Mouse (Mus musculus) midbrain, embryonic 10.5 days (tissue): ENCODE data around the gene Lingo1. TPM values are rescaled to one million over a fixed set of nuclear protein-coding genes. Genes with fewer than 3 reads are reported as not detected.
A peak's percentile ranks its signal among the peaks of the same experiment; 100 is the strongest.

Experiments used
- DNase-seq: peaks from one replicate; pipeline ENCODE4 v3.0.0-alpha.2; 2017; ENCODE audit warnings: low spot score
- H3K27ac ChIP-seq: fragments of 300-500 bp; sonication (generic); replicated peaks from 2 replicates; pipeline ENCODE4 v1.5.1; 2016; ENCODE audit warnings: mild to moderate bottlenecking
- H3K27me3 ChIP-seq: fragments of 300-500 bp; sonication (generic); 2 replicates; pipeline ENCODE4 v1.6.1; 2016; ENCODE audit warnings: low read depth, mild to moderate bottlenecking; ENCODE audit not compliant: poor library complexity, severe bottlenecking
- H3K36me3 ChIP-seq: fragments of 300-500 bp; sonication (generic); 2 replicates; pipeline ENCODE4 v1.6.1; 2016; ENCODE audit warnings: mild to moderate bottlenecking, moderate library complexity
- H3K4me1 ChIP-seq: fragments of 300-500 bp; sonication (generic); 2 replicates; pipeline ENCODE4 v1.6.1; 2016
- H3K4me3 ChIP-seq: fragments of 300-500 bp; sonication (generic); 2 replicates; pipeline ENCODE4 v1.5.1; 2016; ENCODE audit warnings: mild to moderate bottlenecking, moderate library complexity
- H3K9me3 ChIP-seq: fragments of 300-500 bp; sonication (generic); replicated peaks from 2 replicates; pipeline ENCODE4 v1.6.1; 2016; ENCODE audit warnings: mild to moderate bottlenecking
- WGBS: fragments of 180-500 bp; shearing (Covaris S2); methylation state at CpG from one replicate; pipeline ENCODE4 v1.1.7; 2016; 5-methylcytosine and 5-hydroxymethylcytosine counted together
- polyA plus RNA-seq: library from polyadenylated mRNA; unstranded; fragments of >200 nt; fragmentation: Nextera tagmentation; extraction: Ambion mirVana; gene quantifications from 2 replicates; pipeline ENCODE4 v1.2.1, GENCODE M21; 2016

Gene Lingo1
- polyA plus RNA-seq, 1 experiment from 2014 or later = 2.8 TPM

DNA sequence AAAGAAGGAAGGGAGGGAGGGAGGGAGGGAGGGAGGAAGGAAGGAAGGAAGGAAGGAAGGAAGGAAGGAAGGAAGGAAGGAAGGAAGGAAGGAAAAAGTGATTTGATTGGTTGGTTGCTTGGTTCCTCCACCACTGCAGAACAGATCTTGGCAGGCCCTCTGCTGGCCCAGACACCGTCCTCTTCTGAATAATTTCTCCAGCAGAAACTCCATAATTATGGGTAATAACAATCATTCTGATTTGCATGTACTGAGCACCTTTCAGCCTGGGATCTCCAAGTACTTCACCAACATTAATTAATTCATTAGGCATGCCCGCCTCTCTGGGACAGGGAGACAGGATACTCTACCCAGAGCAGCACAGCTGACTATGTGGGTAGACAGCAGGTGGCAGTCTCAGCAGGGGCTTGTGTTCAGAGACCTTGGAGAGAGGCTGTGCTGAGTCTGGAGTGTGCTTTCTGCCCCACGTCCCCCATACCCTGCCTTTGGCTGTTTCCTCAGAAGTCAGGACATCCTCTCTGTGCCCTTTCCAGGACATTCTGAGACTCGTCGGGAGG is 57.0 kb downstream of the Lingo1 start:
- Histone ChIP-seq H3K36me3 (no peaks in the 10 kb centered on the region), H3K4me1 (no peaks in the 10 kb centered on the region), H3K27me3 (no peaks in the 10 kb centered on the region), H3K4me3 (no peak overlapping the region), H3K27ac (no peak overlapping the region), H3K9me3 (no peaks in the 10 kb centered on the region)
- WGBS = 67% methylated on average over 5 of the region's 5 CpGs
- no peak for DNase-seq

DNA sequence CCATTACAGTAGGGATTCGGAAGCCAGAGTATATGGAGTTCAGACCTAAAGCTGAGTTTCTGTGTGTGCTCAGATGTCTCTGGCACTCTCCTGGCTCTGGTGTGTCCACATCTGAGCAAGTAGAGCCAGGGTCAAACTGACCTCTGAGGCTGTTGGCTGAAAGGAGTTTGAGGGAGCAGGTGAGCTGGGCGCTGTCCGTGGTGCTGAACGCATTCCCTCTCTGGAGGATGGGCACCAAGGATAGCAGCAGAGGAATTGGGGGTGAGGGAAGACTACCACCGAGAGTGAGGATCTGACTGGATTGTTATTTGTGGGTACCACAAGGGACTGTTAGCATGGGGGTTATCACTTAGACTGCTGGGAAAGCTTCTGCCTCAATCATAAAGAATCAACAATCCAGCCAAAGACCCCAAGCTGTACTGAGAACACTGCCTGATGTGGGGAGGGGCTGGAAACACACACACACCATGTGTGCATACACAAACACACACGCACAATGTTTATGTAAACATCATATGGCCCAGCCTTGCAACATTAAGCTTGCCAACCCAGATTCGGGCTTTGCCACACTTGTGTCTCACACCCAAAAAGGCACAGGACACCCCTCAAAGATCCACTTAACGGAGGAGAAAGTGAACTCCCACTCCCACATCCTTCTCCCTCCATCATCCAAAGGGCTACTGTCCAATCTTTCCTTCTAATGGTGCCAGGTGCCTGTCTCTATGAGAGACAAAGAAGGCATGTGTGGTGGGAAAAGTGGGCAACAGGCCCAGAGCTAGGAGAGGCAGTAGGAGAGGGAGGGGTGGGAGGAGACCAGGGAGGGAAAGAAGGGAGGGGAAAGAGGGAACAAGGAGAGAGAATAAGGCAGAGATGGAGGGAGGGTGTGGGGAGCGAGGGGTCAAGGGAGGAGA is 57.8 kb downstream of the Lingo1 start:
- Histone ChIP-seq H3K4me3 (no peak overlapping the region), H3K27ac (no peak overlapping the region), H3K27me3 (no peaks in the 10 kb centered on the region), H3K36me3 (no peaks in the 10 kb centered on the region), H3K9me3 (no peaks in the 10 kb centered on the region), H3K4me1 (no peaks in the 10 kb centered on the region)
- DNase-seq = peak; percentile 60
- WGBS = 44% methylated on average over 9 of the region's 9 CpGs

GRCm38 (mm10) chr9:56734398-56734797 is 61.9 kb downstream of the Lingo1 start:
- H3K4me1 ChIP-seq = peaks cover 4% of the 10 kb centered on the region
- DNase-seq = no peak
- no peaks in the 10 kb centered on the region for H3K27me3 ChIP-seq
- H3K9me3 ChIP-seq = no peaks in the 10 kb centered on the region
- no peaks in the 10 kb centered on the region for H3K36me3 ChIP-seq
- WGBS = 77% methylated on average over 6 of the region's 6 CpGs
- no peak overlapping the region for H3K4me3 ChIP-seq
- H3K27ac ChIP-seq = no peak overlapping the region

DNA sequence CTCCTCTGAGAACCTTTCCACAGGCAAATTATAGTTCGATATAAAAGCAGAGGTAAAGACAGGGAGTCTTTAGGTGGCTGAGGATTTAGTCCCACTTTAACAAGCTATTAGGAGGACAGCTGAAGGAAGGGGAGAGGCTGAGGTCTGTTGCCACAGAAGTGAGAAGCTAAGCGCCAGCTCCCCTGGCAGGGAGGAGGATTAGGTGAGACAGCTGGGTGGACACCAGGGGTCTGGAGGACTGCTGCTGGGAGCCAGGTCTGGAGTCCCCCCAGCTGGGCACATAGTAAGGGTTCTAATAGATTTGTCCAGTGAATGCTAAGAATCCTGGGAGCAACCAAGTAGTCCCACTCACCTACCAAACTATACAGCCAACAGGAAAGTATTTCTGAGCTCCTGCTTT is 65.3 kb downstream of the Lingo1 start:
- WGBS = 48% methylated on average over 2 of the region's 2 CpGs

DNA sequence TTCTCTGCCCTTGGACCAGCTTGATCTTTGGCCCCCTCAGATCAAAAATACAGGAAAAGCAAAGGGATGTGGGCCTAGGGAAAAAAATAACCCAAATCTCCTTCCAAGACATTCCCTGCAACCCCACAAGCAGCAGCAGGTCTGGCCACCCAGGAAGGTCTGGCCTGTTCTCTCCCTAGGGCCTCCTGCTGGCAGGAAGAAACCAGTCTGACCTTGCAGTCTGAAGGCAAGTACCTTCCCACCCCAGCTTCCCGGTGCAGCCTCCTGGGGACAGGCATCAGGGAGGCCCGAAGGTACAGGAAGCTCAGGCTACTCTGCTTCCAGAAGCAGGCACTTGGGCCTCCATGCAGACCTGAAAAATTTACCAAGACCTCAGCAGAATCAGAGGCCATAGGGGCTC is 67.1 kb downstream of the Lingo1 start:
- Histone ChIP-seq H3K27me3 (no peaks in the 10 kb centered on the region), H3K9me3 (no peaks in the 10 kb centered on the region), H3K4me1 (peaks cover 19% of the 10 kb centered on the region), H3K36me3 (no peaks in the 10 kb centered on the region), H3K27ac (peak overlapping the region; percentile 38; the same call in 1 of the 2 replicates), H3K4me3 (no peak overlapping the region)
- no peak for DNase-seq
- WGBS = 62% methylated on average over 2 of the region's 2 CpGs

More for the DNA sequence above, 65.3 kb downstream of the Lingo1 start:
- Histone ChIP-seq H3K27me3 (no peaks in the 10 kb centered on the region), H3K4me3 (no peak overlapping the region), H3K9me3 (no peaks in the 10 kb centered on the region), H3K4me1 (peaks cover 19% of the 10 kb centered on the region), H3K36me3 (no peaks in the 10 kb centered on the region), H3K27ac (no peak overlapping the region)
- no peak for DNase-seq

GRCm38 (mm10) chr9:56727703-56728684 is 68.3 kb downstream of the Lingo1 start:
- H3K27ac ChIP-seq = peak overlapping the region; percentile 10; the same call in 1 of the 2 replicates
- no peaks in the 10 kb centered on the region for H3K9me3 ChIP-seq
- WGBS = 51% methylated on average over 15 of the region's 15 CpGs
- H3K4me1 ChIP-seq = peaks cover 19% of the 10 kb centered on the region
- no peaks in the 10 kb centered on the region for H3K36me3 ChIP-seq
- H3K4me3 ChIP-seq = no peak overlapping the region
- H3K27me3 ChIP-seq = no peaks in the 10 kb centered on the region
- no peak for DNase-seq

- no peak overlapping the region for H3K4me3 ChIP-seq
- H3K36me3 ChIP-seq = no peaks in the 10 kb centered on the region
- peak; percentile 41 for DNase-seq
- no peak overlapping the region for H3K27ac ChIP-seq
- H3K9me3 ChIP-seq = no peaks in the 10 kb centered on the region
- no peaks in the 10 kb centered on the region for H3K27me3 ChIP-seq
- WGBS = 30% methylated on average over 2 of the region's 2 CpGs
- peaks cover 19% of the 10 kb centered on the region for H3K4me1 ChIP-seq
Observed at GRCm38 (mm10) chr9:56725814-56726213, 70.5 kb downstream of the Lingo1 start.

DNA sequence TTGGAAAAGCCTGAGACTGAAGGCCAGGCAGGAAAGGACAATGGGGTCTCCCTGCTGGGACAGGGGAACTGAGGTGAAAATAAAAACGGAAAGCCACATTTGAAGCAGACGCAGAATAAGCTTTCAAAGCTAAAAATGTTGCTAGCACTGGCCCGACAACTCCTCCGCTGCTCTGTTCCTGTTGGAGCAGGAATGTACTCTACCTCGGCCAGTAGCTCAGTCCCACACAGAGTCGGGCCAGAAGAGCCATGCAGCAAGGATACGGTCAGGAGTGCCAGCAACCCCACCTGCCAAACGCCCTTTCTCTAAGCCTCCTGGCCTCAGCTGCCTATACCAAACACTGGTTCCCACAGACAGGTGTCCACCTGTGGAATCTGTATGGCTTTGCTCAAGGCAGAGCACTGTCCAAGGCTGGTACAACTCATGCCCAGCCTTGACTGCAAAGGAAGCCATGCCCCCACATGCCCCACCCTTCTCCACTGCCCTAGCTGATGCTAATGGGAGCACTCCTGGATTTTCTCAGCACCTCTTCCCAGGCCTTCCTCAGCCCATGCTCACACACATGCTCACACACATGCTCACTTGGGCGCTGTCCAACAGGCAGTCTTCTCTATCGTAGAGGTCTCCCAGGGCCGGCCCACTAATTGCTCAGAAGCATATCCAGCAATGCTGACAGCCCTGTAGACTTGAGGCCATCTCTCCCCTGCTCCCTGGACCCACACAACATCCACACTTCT is 74.0 kb downstream of the Lingo1 start:
- no peak for DNase-seq
- no peaks in the 10 kb centered on the region for H3K4me1 ChIP-seq
- no peak overlapping the region for H3K4me3 ChIP-seq
- no peaks in the 10 kb centered on the region for H3K36me3 ChIP-seq
- H3K27me3 ChIP-seq = no peaks in the 10 kb centered on the region
- H3K27ac ChIP-seq = no peak overlapping the region
- WGBS = 75% methylated on average over 11 of the region's 11 CpGs
- no peaks in the 10 kb centered on the region for H3K9me3 ChIP-seq

DNA sequence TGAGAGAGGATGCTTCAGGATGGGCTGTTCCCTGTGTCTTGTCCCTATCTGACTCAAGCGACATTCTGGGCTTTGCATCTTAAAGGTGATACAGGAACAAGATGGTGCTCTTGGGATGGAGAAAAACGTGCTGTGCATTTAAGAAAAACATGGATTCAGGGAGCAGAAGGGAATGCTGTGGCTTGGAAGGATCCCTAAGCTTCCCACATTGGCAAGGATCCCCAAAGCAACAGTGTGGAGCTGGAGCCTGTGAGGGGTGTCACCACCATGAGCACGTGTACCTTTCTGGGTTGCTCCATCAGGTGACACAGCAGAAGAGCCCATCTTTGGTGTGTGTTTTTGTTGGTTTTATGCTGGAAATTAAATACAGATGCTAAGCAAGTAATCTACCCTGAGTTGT is 77.3 kb downstream of the Lingo1 start:
- no peaks in the 10 kb centered on the region for H3K9me3 ChIP-seq

DNA sequence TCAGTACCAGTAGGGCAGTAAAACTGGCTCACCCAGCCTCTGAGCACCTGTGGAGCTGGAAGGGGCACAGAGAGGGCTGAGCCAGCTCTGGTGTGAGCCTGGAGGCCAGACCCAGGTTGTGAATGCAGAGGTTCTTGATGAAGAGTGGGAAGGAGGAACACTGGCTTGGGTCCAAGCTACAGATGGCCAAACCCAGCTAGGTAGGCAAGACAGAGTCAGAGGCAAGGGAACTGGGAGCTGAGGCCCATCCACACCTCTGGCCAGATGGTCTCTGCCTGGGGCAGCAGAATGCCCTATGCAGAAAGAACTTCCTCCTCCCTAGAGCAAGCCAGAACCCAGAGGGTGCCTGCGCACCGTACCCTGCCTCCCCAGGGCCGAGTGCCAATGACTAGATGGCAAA is 79.7 kb downstream of the Lingo1 start:
- no peak for DNase-seq
- Histone ChIP-seq H3K27ac (no peak overlapping the region), H3K27me3 (no peaks in the 10 kb centered on the region), H3K4me3 (no peak overlapping the region), H3K36me3 (no peaks in the 10 kb centered on the region), H3K9me3 (no peaks in the 10 kb centered on the region), H3K4me1 (0 out of 2 replicates have a peak, but pooled peaks cover 6% of the 10 kb centered on the region)
- 90% methylated on average over 3 of the region's 3 CpGs for WGBS

More for the DNA sequence above, 77.3 kb downstream of the Lingo1 start:
- no peak overlapping the region for H3K27ac ChIP-seq
- no peak for DNase-seq
- H3K27me3 ChIP-seq = no peaks in the 10 kb centered on the region
- H3K4me3 ChIP-seq = no peak overlapping the region
- 79% methylated on average over 3 of the region's 3 CpGs for WGBS
- no peaks in the 10 kb centered on the region for H3K4me1 ChIP-seq
- H3K36me3 ChIP-seq = no peaks in the 10 kb centered on the region

DNA sequence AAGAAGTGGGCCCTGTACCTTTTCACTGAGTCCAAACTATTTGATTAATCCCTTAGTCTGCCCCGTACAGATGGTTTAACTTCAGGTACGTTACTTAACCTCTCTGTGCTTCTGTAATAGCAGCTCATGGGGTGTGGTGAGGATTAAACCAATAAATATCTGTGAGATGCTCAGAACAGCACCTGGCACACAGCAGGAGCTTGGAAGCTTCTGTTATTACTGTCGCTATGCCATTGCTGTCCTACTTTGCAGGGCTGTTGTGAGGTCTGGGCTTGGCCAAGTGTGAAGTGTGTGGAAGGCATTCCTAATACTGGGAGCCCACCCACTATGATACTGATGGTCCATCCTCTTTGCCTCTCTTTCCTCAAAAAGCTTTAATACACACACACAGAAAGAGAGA is 80.2 kb downstream of the Lingo1 start:
- Histone ChIP-seq H3K4me1 (0 out of 2 replicates have a peak, but pooled peaks cover 6% of the 10 kb centered on the region), H3K36me3 (no peaks in the 10 kb centered on the region), H3K4me3 (no peak overlapping the region), H3K27me3 (no peaks in the 10 kb centered on the region), H3K9me3 (no peaks in the 10 kb centered on the region), H3K27ac (no peak overlapping the region)
- WGBS = 90% methylated on average over 3 of the region's 3 CpGs
- no peak for DNase-seq

GRCm38 (mm10) chr9:56714391-56714790 is 81.9 kb downstream of the Lingo1 start:
- H3K4me3 ChIP-seq = no peak overlapping the region
- 0 out of 2 replicates have a peak, but pooled peaks cover 6% of the 10 kb centered on the region for H3K4me1 ChIP-seq
- no peaks in the 10 kb centered on the region for H3K27me3 ChIP-seq
- H3K9me3 ChIP-seq = no peaks in the 10 kb centered on the region
- H3K36me3 ChIP-seq = no peaks in the 10 kb centered on the region
- no peak for DNase-seq
- no peak overlapping the region for H3K27ac ChIP-seq
- 77% methylated on average over 1 of the region's 1 CpGs for WGBS
